Mouse (Mus musculus) heart, adult 2 months (tissue): ENCODE measurements at regions not wholly inside any gene's neighbourhood (a gene's known extent, or its start where the extent isn't known, plus 50 kb on each side); places are given as distances from the start of the nearest gene placed in this dataset.

ENCODE experiments used
- CTCF ChIP-seq: fragments of 200-600 bp; IDR thresholded peaks from 2 replicates; pipeline ENCODE4 v1.8.1; 2022; ENCODE audit warnings: antibody characterized with exemption, mild to moderate bottlenecking, moderate library complexity
- EP300 ChIP-seq: fragments of 200-500 bp; IDR thresholded peaks from 2 replicates; pipeline ENCODE4 v1.6.1; 2011; ENCODE audit warnings: low read depth, low read length, control low read depth; ENCODE audit not compliant: insufficient read depth
- POLR2A ChIP-seq: fragments of 200-500 bp; IDR thresholded peaks from 2 replicates; pipeline ENCODE4 v1.6.1; 2011; ENCODE audit warnings: mild to moderate bottlenecking, low read depth, low read length, control low read depth; ENCODE audit not compliant: insufficient read depth

- TF ChIP-seq POLR2A: no peak
- no peak for TF ChIP-seq CTCF
- TF ChIP-seq EP300: no peak
Measured at GRCm38 (mm10) chr3:38333321-38333910, 151.2 kb downstream of the Ankrd50 start.
